Mouse (Mus musculus) heart, postnatal 0 days (tissue): ENCODE data around the gene Enox1.

Experiments
- CTCF ChIP-seq: IDR thresholded peaks from 2 replicates; pipeline ENCODE4 v1.5.1; 2016; ENCODE audit warnings: antibody characterized with exemption, control low read depth, low read depth
- EP300 ChIP-seq: IDR thresholded peaks from 2 replicates; pipeline ENCODE4 v1.6.1; 2016; ENCODE audit warnings: antibody characterized with exemption, low read depth

DNA sequence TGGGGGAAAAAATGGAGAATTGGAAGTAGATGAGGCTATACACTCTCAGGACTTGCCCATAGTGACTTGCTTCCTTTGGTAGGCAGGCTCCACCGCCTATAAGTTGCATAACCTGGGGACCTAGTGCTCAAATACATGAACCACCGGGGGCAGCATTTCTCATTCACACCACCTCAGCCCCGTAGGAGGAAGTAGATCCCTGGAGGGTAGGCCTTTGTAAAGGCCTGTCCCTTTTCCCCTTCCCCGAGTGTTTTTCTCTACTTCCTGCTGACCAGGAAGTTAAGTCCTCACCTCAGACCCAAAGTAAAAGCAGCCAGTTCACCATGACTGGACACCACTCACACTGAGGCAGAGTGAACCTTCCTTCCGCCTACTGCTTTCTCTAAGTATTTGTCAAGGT is 377.1 kb downstream of the Enox1 start:
- TF ChIP-seq CTCF, result peak; percentile 12; the same call in 1 of the 2 replicates
- TF ChIP-seq EP300, result no peak
